Mouse (Mus musculus): ENCODE results near the gene 2010315B03Rik. TPM values are rescaled to one million over a fixed set of nuclear protein-coding genes. Genes with fewer than 3 reads are reported as not detected.
A peak's percentile ranks its signal among the peaks of the same experiment; 100 is the strongest.

2010315B03Rik gene
- 5.0 and 12.3 TPM in 2 replicates for total RNA-seq (2015; ENCODE audit: low replicate concordance)
- total RNA-seq (2017; ENCODE audit: low replicate concordance): 3.0 and 9.2 TPM in 2 replicates

- ATAC-seq (replicated peaks; ENCODE audit: low FRiP score, poor library complexity, severe bottlenecking): peak; percentile 97
Measured at GRCm38 (mm10) chr9:124312171-124313142, at the start of gene 2010315B03Rik. 2010315B03Rik (minus strand) TSS chr9:124312696.

GRCm38 (mm10) chr9:124311502-124311901, 994 bp downstream of the 2010315B03Rik start:
- ATAC-seq (replicated peaks; ENCODE audit: low FRiP score, poor library complexity, severe bottlenecking): no peak

- no peak for ATAC-seq (replicated peaks; ENCODE audit: low FRiP score, poor library complexity, severe bottlenecking)
Measured at GRCm38 (mm10) chr9:124288329-124288728, 24.2 kb downstream of the 2010315B03Rik start.

- peak; percentile 89 for ATAC-seq (replicated peaks; ENCODE audit: low FRiP score, poor library complexity, severe bottlenecking)
Measured at GRCm38 (mm10) chr9:124281912-124282686, 30.4 kb downstream of the 2010315B03Rik start.

- no peak for ATAC-seq (replicated peaks; ENCODE audit: low FRiP score, poor library complexity, severe bottlenecking)
Measured at GRCm38 (mm10) chr9:124281448-124281791, 31.1 kb downstream of the 2010315B03Rik start.

GRCm38 (mm10) chr9:124280576-124281447, 31.7 kb downstream of the 2010315B03Rik start:
- no peak for ATAC-seq (replicated peaks; ENCODE audit: low FRiP score, poor library complexity, severe bottlenecking)

GRCm38 (mm10) chr9:124279300-124279699, 33.2 kb downstream of the 2010315B03Rik start:
- ATAC-seq (replicated peaks; ENCODE audit: low FRiP score, poor library complexity, severe bottlenecking): no peak

GRCm38 (mm10) chr9:124275064-124275463, 37.4 kb downstream of the 2010315B03Rik start:
- ATAC-seq (replicated peaks; ENCODE audit: low FRiP score, poor library complexity, severe bottlenecking): no peak

- no peak for ATAC-seq (replicated peaks; ENCODE audit: low FRiP score, poor library complexity, severe bottlenecking)
Measured at GRCm38 (mm10) chr9:124273172-124273571, 39.3 kb downstream of the 2010315B03Rik start.

GRCm38 (mm10) chr9:124267929-124268328, 44.6 kb downstream of the 2010315B03Rik start:
- no peak for ATAC-seq (replicated peaks; ENCODE audit: low FRiP score, poor library complexity, severe bottlenecking)

- ATAC-seq (replicated peaks; ENCODE audit: low FRiP score, poor library complexity, severe bottlenecking): no peak
Measured at GRCm38 (mm10) chr9:124267493-124267892, 45.0 kb downstream of the 2010315B03Rik start.

GRCm38 (mm10) chr9:124262987-124263717, 49.3 kb downstream of the 2010315B03Rik start:
- no peak for ATAC-seq (replicated peaks; ENCODE audit: low FRiP score, poor library complexity, severe bottlenecking)

- no peak for ATAC-seq (replicated peaks; ENCODE audit: low FRiP score, poor library complexity, severe bottlenecking)
Measured at GRCm38 (mm10) chr9:124258067-124258556, 54.4 kb downstream of the 2010315B03Rik start.

GRCm38 (mm10) chr9:124257200-124258066, 55.1 kb downstream of the 2010315B03Rik start:
- peak; percentile 82 for ATAC-seq (replicated peaks; ENCODE audit: low FRiP score, poor library complexity, severe bottlenecking)

- peak; percentile 78 for ATAC-seq (replicated peaks; ENCODE audit: low FRiP score, poor library complexity, severe bottlenecking)
Measured at GRCm38 (mm10) chr9:124256271-124257199, 56.0 kb downstream of the 2010315B03Rik start.

GRCm38 (mm10) chr9:124251438-124251837, 61.1 kb downstream of the 2010315B03Rik start:
- ATAC-seq (replicated peaks; ENCODE audit: low FRiP score, poor library complexity, severe bottlenecking): no peak
